Mouse (Mus musculus): Measurements from ENCODE around the gene Gm3045. TPM values are rescaled to one million over a fixed set of nuclear protein-coding genes. Genes with fewer than 3 reads are reported as not detected.
A peak's percentile ranks its signal among the peaks of the same experiment; 100 is the strongest.

Gm3045 gene
- polyA plus RNA-seq, 1 experiment from 2014 or later = not detected

DNA sequence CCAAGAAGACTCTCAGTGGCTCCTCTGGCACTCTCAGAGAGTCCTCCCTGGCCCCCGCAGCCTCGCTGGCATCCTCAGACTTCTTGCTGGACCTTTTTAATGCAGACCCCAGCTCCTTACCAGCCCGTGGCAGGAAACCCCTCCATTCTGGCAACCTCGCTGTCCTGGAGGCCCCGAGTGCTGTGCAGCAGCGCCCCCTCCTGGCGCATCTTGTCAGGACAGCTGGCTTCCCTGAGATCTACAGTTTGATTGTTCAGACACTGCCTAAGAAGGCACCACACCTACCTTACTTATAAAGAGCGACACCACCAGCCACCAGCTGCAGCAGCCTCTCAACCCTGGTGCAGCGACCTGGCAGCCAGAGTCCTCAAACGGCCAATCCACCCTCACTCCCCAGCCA lies 7.1 kb downstream of the Gm3045 start:
- peaks cover 15% of the 10 kb centered on the region for H3K27me3 ChIP-seq (ENCODE audit: control insufficient read depth, insufficient read depth, low read depth, low read length)
- H3K4me1 ChIP-seq (ENCODE audit: control insufficient read depth, low read depth, low read length) = no peaks in the 10 kb centered on the region
- H3K4me2 ChIP-seq (ENCODE audit: low read depth, low read length) = no peak overlapping the region
- ATAC-seq (ENCODE audit: low read depth) = no peak
- WGBS (ENCODE audit: insufficient replicate concordance) = 14% methylated on average over 10 of the region's 10 CpGs
- no peaks in the 10 kb centered on the region for H3K9me3 ChIP-seq (replicated peaks; ENCODE audit: control insufficient read depth, low read length)
- H3K4me3 ChIP-seq (ENCODE audit: low read depth, low read length) = no peak overlapping the region
- H3K9ac ChIP-seq (ENCODE audit: low read depth, low read length) = no peak overlapping the region
- H3K27ac ChIP-seq (ENCODE audit: low read length) = no peak overlapping the region
- no peaks in the 10 kb centered on the region for H3K36me3 ChIP-seq (ENCODE audit: control insufficient read depth, insufficient read depth)

DNA sequence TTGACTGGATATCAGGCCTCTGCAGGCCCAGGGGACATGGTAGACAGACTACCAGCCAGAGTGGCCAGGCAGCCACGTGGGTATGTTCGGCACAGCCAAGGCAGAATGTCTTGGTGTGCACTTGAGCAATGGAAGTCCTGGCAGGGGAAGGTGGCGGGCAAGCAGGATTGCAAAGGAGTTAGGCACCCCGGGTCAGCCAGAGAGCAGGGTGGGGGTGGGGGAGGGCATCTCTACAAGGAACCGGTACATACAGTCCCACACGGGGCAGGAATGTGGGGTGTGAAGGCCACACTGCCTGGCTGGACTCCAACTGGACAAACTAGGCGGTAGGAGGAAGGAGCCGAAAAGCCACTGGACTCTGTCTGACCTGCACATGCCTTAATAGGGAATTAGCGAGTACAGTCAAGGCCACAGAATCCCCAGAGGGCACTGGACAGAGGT lies 7.9 kb downstream of the Gm3045 start:
- Histone ChIP-seq H3K4me3 (ENCODE audit: low read depth, low read length) (no peak overlapping the region), H3K4me1 (ENCODE audit: control insufficient read depth, low read depth, low read length) (no peaks in the 10 kb centered on the region), H3K27ac (ENCODE audit: low read length) (no peak overlapping the region), H3K27me3 (ENCODE audit: control insufficient read depth, insufficient read depth, low read depth, low read length) (peaks cover 22% of the 10 kb centered on the region), H3K4me2 (ENCODE audit: low read depth, low read length) (no peak overlapping the region), H3K9me3 (replicated peaks; ENCODE audit: control insufficient read depth, low read length) (no peaks in the 10 kb centered on the region), H3K36me3 (ENCODE audit: control insufficient read depth, insufficient read depth) (no peaks in the 10 kb centered on the region), H3K9ac (ENCODE audit: low read depth, low read length) (no peak overlapping the region)
- WGBS (ENCODE audit: insufficient replicate concordance) = 64% methylated on average over 9 of the region's 9 CpGs
- peak; percentile 70 for ATAC-seq (ENCODE audit: low read depth)

- Histone ChIP-seq H3K4me2 (ENCODE audit: low read depth, low read length) (no peak overlapping the region), H3K27ac (ENCODE audit: low read length) (no peak overlapping the region), H3K4me1 (ENCODE audit: control insufficient read depth, low read depth, low read length) (no peaks in the 10 kb centered on the region), H3K9me3 (replicated peaks; ENCODE audit: control insufficient read depth, low read length) (no peaks in the 10 kb centered on the region), H3K4me3 (ENCODE audit: low read depth, low read length) (no peak overlapping the region), H3K9ac (ENCODE audit: low read depth, low read length) (no peak overlapping the region), H3K27me3 (ENCODE audit: control insufficient read depth, insufficient read depth, low read depth, low read length) (peaks cover 28% of the 10 kb centered on the region), H3K36me3 (ENCODE audit: control insufficient read depth, insufficient read depth) (no peaks in the 10 kb centered on the region)
- ATAC-seq (ENCODE audit: low read depth) = no peak
- WGBS (ENCODE audit: insufficient replicate concordance) = 55% methylated on average over 10 of the region's 10 CpGs
Measured at GRCm38 (mm10) chr13:56435615-56436287, 9.4 kb downstream of the Gm3045 start.

DNA sequence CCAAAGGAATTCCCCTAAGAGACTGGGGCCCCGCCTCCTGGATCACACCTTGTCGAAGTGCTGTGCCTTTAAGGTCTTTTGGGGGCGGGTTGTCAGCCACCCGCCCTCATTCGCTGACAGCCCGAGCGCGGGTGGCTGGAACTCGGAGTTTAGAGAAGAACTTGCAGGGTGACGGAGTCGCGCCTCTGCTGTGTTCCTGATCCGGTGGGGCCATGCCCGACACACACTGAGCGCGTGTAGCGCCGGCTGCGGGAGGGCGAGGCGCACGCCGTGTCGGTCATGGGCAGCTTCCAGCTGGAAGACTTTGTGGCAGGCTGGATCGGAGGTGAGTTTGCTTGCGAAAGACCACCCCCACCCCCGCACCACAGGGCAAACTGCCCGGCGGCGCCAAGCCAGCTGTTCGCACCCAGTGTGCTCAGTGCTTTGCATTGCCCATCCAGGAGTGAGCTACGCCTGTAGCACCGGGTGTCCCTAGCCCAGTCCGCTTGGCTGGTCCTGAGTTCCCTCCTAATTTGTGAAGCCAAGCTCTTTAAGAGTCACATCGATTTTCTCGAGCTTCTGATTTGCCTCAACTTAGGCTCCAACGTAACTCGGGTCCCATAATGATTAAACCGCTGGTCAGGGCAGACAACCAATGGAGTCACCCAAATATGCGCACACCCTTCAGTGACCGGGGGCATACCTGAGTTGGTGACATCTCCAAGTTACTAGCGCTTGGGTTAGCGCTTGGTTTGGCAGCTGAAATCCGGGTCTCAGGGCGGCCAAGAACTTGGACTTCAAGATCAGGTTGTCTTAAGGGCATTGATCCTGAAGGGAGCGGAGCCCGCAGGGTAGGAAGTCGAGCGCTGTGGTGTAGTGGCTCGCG lies 12.0 kb downstream of the Gm3045 start, which contains the start of gene Slc25a48:
Gene Slc25a48, plus strand, starts transcription at position 145 of the 865 bp plus-strand sequence.
- ATAC-seq (ENCODE audit: low read depth) = peak; percentile 78
- H3K4me2 ChIP-seq (ENCODE audit: low read depth, low read length) = peak within 1 kb of the TSS; percentile 15
- peak within 1 kb of the TSS; percentile 34; the same call in 1 of the 2 replicates for H3K9ac ChIP-seq (ENCODE audit: low read depth, low read length)
- H3K36me3 ChIP-seq (ENCODE audit: control insufficient read depth, insufficient read depth) = no peaks in the 10 kb centered on the region
- peak within 1 kb of the TSS; percentile 51 for H3K4me3 ChIP-seq (ENCODE audit: low read depth, low read length)
- H3K27me3 ChIP-seq (ENCODE audit: control insufficient read depth, insufficient read depth, low read depth, low read length) = peaks cover 28% of the 10 kb centered on the region
- no peaks in the 10 kb centered on the region for H3K9me3 ChIP-seq (replicated peaks; ENCODE audit: control insufficient read depth, low read length)
- peak within 1 kb of the TSS; percentile 69 for H3K27ac ChIP-seq (ENCODE audit: low read length)
- no peaks in the 10 kb centered on the region for H3K4me1 ChIP-seq (ENCODE audit: control insufficient read depth, low read depth, low read length)
- 2% methylated on average over 51 of the region's 51 CpGs for WGBS (ENCODE audit: insufficient replicate concordance)

DNA sequence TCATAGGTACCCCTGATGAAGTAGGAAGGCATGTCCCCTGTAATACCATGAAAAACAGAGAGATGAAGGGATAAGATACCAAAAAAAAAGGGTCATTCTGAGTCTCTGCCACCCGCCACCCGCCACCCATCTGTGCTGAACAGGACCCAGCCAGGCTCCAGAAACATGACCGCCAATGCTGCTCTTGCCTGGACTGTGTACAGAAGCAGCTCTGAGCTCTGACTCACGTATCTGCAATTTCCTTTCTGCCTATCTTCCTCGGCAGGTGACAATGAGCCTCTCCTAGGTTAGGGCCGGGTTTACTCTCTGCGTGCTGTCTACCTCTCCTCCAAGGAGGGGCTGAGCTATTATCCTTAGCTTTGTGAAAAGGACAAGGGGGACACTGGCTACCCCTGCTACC lies 17.0 kb downstream of the Gm3045 start:
- no peak overlapping the region for H3K4me3 ChIP-seq (ENCODE audit: low read depth, low read length)
- no peak overlapping the region for H3K9ac ChIP-seq (ENCODE audit: low read depth, low read length)
- H3K4me1 ChIP-seq (ENCODE audit: control insufficient read depth, low read depth, low read length) = no peaks in the 10 kb centered on the region
- 40% methylated on average over 7 of the region's 7 CpGs for WGBS (ENCODE audit: insufficient replicate concordance)
- no peaks in the 10 kb centered on the region for H3K9me3 ChIP-seq (replicated peaks; ENCODE audit: control insufficient read depth, low read length)
- peaks cover 14% of the 10 kb centered on the region for H3K27me3 ChIP-seq (ENCODE audit: control insufficient read depth, insufficient read depth, low read depth, low read length)
- no peak overlapping the region for H3K27ac ChIP-seq (ENCODE audit: low read length)
- H3K4me2 ChIP-seq (ENCODE audit: low read depth, low read length) = no peak overlapping the region
- no peaks in the 10 kb centered on the region for H3K36me3 ChIP-seq (ENCODE audit: control insufficient read depth, insufficient read depth)
- no peak for ATAC-seq (ENCODE audit: low read depth)

- Histone ChIP-seq H3K9ac (ENCODE audit: low read depth, low read length) (no peak overlapping the region), H3K9me3 (replicated peaks; ENCODE audit: control insufficient read depth, low read length) (no peaks in the 10 kb centered on the region), H3K4me2 (ENCODE audit: low read depth, low read length) (no peak overlapping the region), H3K4me3 (ENCODE audit: low read depth, low read length) (no peak overlapping the region), H3K4me1 (ENCODE audit: control insufficient read depth, low read depth, low read length) (no peaks in the 10 kb centered on the region), H3K27ac (ENCODE audit: low read length) (no peak overlapping the region), H3K27me3 (ENCODE audit: control insufficient read depth, insufficient read depth, low read depth, low read length) (peaks cover 9% of the 10 kb centered on the region), H3K36me3 (ENCODE audit: control insufficient read depth, insufficient read depth) (no peaks in the 10 kb centered on the region)
- ATAC-seq (ENCODE audit: low read depth) = no peak
- 69% methylated on average over 3 of the region's 3 CpGs for WGBS (ENCODE audit: insufficient replicate concordance)
Measured at GRCm38 (mm10) chr13:56444112-56444511, 17.7 kb downstream of the Gm3045 start.

DNA sequence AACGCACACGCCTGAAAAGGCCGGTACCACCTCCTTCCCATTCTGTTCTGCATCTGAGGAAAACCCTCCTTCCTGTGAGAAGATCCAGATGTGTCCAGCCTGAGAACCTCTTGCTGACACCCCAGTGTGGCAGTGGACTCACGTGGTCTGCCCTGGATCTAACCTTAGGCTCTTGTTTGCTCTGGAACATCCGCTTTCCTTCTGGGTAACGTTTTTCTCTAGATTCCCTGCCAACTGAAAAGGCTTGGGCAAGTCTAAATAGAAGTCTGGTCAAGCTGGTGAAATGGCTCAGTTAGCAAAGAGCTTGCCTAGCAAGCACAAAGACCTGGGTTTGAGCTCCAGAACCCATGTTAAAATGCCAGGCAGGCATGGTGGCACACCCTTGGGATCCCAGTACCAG lies 18.6 kb downstream of the Gm3045 start:
- no peak overlapping the region for H3K4me3 ChIP-seq (ENCODE audit: low read depth, low read length)

GRCm38 (mm10) chr13:56449239-56450030 lies 23.0 kb downstream of the Gm3045 start:
- no peak overlapping the region for H3K4me3 ChIP-seq (ENCODE audit: low read depth, low read length)
- H3K27me3 ChIP-seq (ENCODE audit: control insufficient read depth, insufficient read depth, low read depth, low read length) = no peaks in the 10 kb centered on the region
- no peak for ATAC-seq (ENCODE audit: low read depth)
- 58% methylated on average over 10 of the region's 10 CpGs for WGBS (ENCODE audit: insufficient replicate concordance)
- no peak overlapping the region for H3K4me2 ChIP-seq (ENCODE audit: low read depth, low read length)
- H3K9me3 ChIP-seq (replicated peaks; ENCODE audit: control insufficient read depth, low read length) = no peaks in the 10 kb centered on the region
- no peaks in the 10 kb centered on the region for H3K36me3 ChIP-seq (ENCODE audit: control insufficient read depth, insufficient read depth)
- no peak overlapping the region for H3K27ac ChIP-seq (ENCODE audit: low read length)
- H3K4me1 ChIP-seq (ENCODE audit: control insufficient read depth, low read depth, low read length) = no peaks in the 10 kb centered on the region
- H3K9ac ChIP-seq (ENCODE audit: low read depth, low read length) = no peak overlapping the region

More for the DNA sequence above, 18.6 kb downstream of the Gm3045 start:
- Histone ChIP-seq H3K9ac (ENCODE audit: low read depth, low read length) (no peak overlapping the region), H3K4me2 (ENCODE audit: low read depth, low read length) (no peak overlapping the region), H3K27me3 (ENCODE audit: control insufficient read depth, insufficient read depth, low read depth, low read length) (no peaks in the 10 kb centered on the region), H3K27ac (ENCODE audit: low read length) (no peak overlapping the region), H3K9me3 (replicated peaks; ENCODE audit: control insufficient read depth, low read length) (no peaks in the 10 kb centered on the region), H3K4me1 (ENCODE audit: control insufficient read depth, low read depth, low read length) (no peaks in the 10 kb centered on the region), H3K36me3 (ENCODE audit: control insufficient read depth, insufficient read depth) (no peaks in the 10 kb centered on the region)
- 62% methylated on average over 6 of the region's 6 CpGs for WGBS (ENCODE audit: insufficient replicate concordance)
- no peak for ATAC-seq (ENCODE audit: low read depth)

All from liver, embryonic 16.5 days (tissue).